Mouse (Mus musculus): ENCODE measurements around the gene Slc39a10. TPM values are rescaled to one million over a fixed set of nuclear protein-coding genes. Genes with fewer than 3 reads are reported as not detected.

Gene Slc39a10
- polyA plus RNA-seq, 2 experiments, result 35.6 to 53.7 TPM

- TF ChIP-seq POLR2A (IDR thresholded peaks at IDR 0.05; ENCODE audit: borderline replicate concordance, extremely low read depth, insufficient read depth, insufficient read length), result no peak
- Histone ChIP-seq H3K4me2 (replicated peaks; ENCODE audit: low read depth, low read length, severe bottlenecking) (no peak overlapping the region), H3K9me3 (ENCODE audit: control insufficient read depth, low read length) (no peaks in the 10 kb centered on the region), H3K27me3 (ENCODE audit: control insufficient read depth, insufficient read depth, low read length) (no peaks in the 10 kb centered on the region), H3K27ac (replicated peaks; ENCODE audit: low read depth, low read length) (no peak overlapping the region), H3K4me3 (replicated peaks; ENCODE audit: low read length) (no peak overlapping the region), H3K9ac (ENCODE audit: low read depth, low read length, severe bottlenecking) (no peak overlapping the region), H3K4me1 (ENCODE audit: control insufficient read depth, insufficient read depth, low read length) (peaks cover 18% of the 10 kb centered on the region), H3K36me3 (ENCODE audit: control insufficient read depth, insufficient read depth, low read length) (no peaks in the 10 kb centered on the region)
- ATAC-seq (ENCODE audit: low FRiP score, low read depth) (peak; percentile 23; the same call in 1 of the 2 replicates), DNase-seq (ENCODE audit: low spot score) (no peak)
- 14% methylated on average over 2 of the region's 2 CpGs for WGBS
These were observed 4.3 kb downstream of the Slc39a10 start for GRCm38 (mm10) chr1:46888324-46888723.

- no peaks in the 10 kb centered on the region for H3K9me3 ChIP-seq (ENCODE audit: control insufficient read depth, low read length)
- no peak overlapping the region for H3K9ac ChIP-seq (ENCODE audit: low read depth, low read length, severe bottlenecking)
- ATAC-seq (ENCODE audit: low FRiP score, low read depth), result peak; percentile 37; the same call in 1 of the 2 replicates
- H3K27me3 ChIP-seq (ENCODE audit: control insufficient read depth, insufficient read depth, low read length), result no peaks in the 10 kb centered on the region
- no peak overlapping the region for H3K4me3 ChIP-seq (replicated peaks; ENCODE audit: low read length)
- peaks cover 18% of the 10 kb centered on the region for H3K4me1 ChIP-seq (ENCODE audit: control insufficient read depth, insufficient read depth, low read length)
- H3K27ac ChIP-seq (replicated peaks; ENCODE audit: low read depth, low read length), result peak overlapping the region; percentile 33; the same call in 1 of the 2 replicates
- no peaks in the 10 kb centered on the region for H3K36me3 ChIP-seq (ENCODE audit: control insufficient read depth, insufficient read depth, low read length)
- no peak for TF ChIP-seq POLR2A (IDR thresholded peaks at IDR 0.05; ENCODE audit: borderline replicate concordance, extremely low read depth, insufficient read depth, insufficient read length)
- no peak overlapping the region for H3K4me2 ChIP-seq (replicated peaks; ENCODE audit: low read depth, low read length, severe bottlenecking)
- WGBS, result 15% methylated on average over 6 of the region's 6 CpGs
- peak; percentile 38 for DNase-seq (ENCODE audit: low spot score)
These were observed 4.7 kb downstream of the Slc39a10 start for GRCm38 (mm10) chr1:46887908-46888307.

- no peak for TF ChIP-seq POLR2A (IDR thresholded peaks at IDR 0.05; ENCODE audit: borderline replicate concordance, extremely low read depth, insufficient read depth, insufficient read length)
- no peak for DNase-seq (ENCODE audit: low spot score)
- no peaks in the 10 kb centered on the region for H3K36me3 ChIP-seq (ENCODE audit: control insufficient read depth, insufficient read depth, low read length)
- no peak overlapping the region for H3K9ac ChIP-seq (ENCODE audit: low read depth, low read length, severe bottlenecking)
- 21% methylated on average over 9 of the region's 9 CpGs for WGBS
- H3K4me2 ChIP-seq (replicated peaks; ENCODE audit: low read depth, low read length, severe bottlenecking), result no peak overlapping the region
- H3K27me3 ChIP-seq (ENCODE audit: control insufficient read depth, insufficient read depth, low read length), result no peaks in the 10 kb centered on the region
- H3K9me3 ChIP-seq (ENCODE audit: control insufficient read depth, low read length), result no peaks in the 10 kb centered on the region
- no peak overlapping the region for H3K4me3 ChIP-seq (replicated peaks; ENCODE audit: low read length)
- H3K4me1 ChIP-seq (ENCODE audit: control insufficient read depth, insufficient read depth, low read length), result peaks cover 18% of the 10 kb centered on the region
- H3K27ac ChIP-seq (replicated peaks; ENCODE audit: low read depth, low read length), result 0 out of 2 replicates have a peak overlapping the region, but pooled peaks have one; percentile 5
- no peak for ATAC-seq (ENCODE audit: low FRiP score, low read depth)
These were observed 6.6 kb downstream of the Slc39a10 start for GRCm38 (mm10) chr1:46886091-46886490.

GRCm38 (mm10) chr1:46885231-46885630 lies 7.4 kb downstream of the Slc39a10 start:
- DNase-seq (ENCODE audit: low spot score) (no peak), ATAC-seq (ENCODE audit: low FRiP score, low read depth) (no peak)
- Histone ChIP-seq H3K4me1 (ENCODE audit: control insufficient read depth, insufficient read depth, low read length) (peaks cover 18% of the 10 kb centered on the region), H3K36me3 (ENCODE audit: control insufficient read depth, insufficient read depth, low read length) (no peaks in the 10 kb centered on the region), H3K4me2 (replicated peaks; ENCODE audit: low read depth, low read length, severe bottlenecking) (no peak overlapping the region), H3K9me3 (ENCODE audit: control insufficient read depth, low read length) (no peaks in the 10 kb centered on the region), H3K27ac (replicated peaks; ENCODE audit: low read depth, low read length) (no peak overlapping the region), H3K9ac (ENCODE audit: low read depth, low read length, severe bottlenecking) (no peak overlapping the region), H3K27me3 (ENCODE audit: control insufficient read depth, insufficient read depth, low read length) (no peaks in the 10 kb centered on the region), H3K4me3 (replicated peaks; ENCODE audit: low read length) (no peak overlapping the region)
- no peak for TF ChIP-seq POLR2A (IDR thresholded peaks at IDR 0.05; ENCODE audit: borderline replicate concordance, extremely low read depth, insufficient read depth, insufficient read length)
- 4% methylated on average over 3 of the region's 3 CpGs for WGBS

GRCm38 (mm10) chr1:46879951-46880350 lies 12.7 kb downstream of the Slc39a10 start:
- H3K9me3 ChIP-seq (ENCODE audit: control insufficient read depth, low read length), result no peaks in the 10 kb centered on the region
- no peaks in the 10 kb centered on the region for H3K27me3 ChIP-seq (ENCODE audit: control insufficient read depth, insufficient read depth, low read length)
- H3K4me3 ChIP-seq (replicated peaks; ENCODE audit: low read length), result no peak overlapping the region
- no peaks in the 10 kb centered on the region for H3K36me3 ChIP-seq (ENCODE audit: control insufficient read depth, insufficient read depth, low read length)
- H3K4me1 ChIP-seq (ENCODE audit: control insufficient read depth, insufficient read depth, low read length), result no peaks in the 10 kb centered on the region
- ATAC-seq (ENCODE audit: low FRiP score, low read depth), result no peak
- H3K27ac ChIP-seq (replicated peaks; ENCODE audit: low read depth, low read length), result no peak overlapping the region
- H3K4me2 ChIP-seq (replicated peaks; ENCODE audit: low read depth, low read length, severe bottlenecking), result no peak overlapping the region
- no peak overlapping the region for H3K9ac ChIP-seq (ENCODE audit: low read depth, low read length, severe bottlenecking)
- no peak for DNase-seq (ENCODE audit: low spot score)
- TF ChIP-seq POLR2A (IDR thresholded peaks at IDR 0.05; ENCODE audit: borderline replicate concordance, extremely low read depth, insufficient read depth, insufficient read length), result no peak

- no peak overlapping the region for H3K4me3 ChIP-seq (replicated peaks; ENCODE audit: low read length)
- H3K4me2 ChIP-seq (replicated peaks; ENCODE audit: low read depth, low read length, severe bottlenecking), result no peak overlapping the region
- H3K27me3 ChIP-seq (ENCODE audit: control insufficient read depth, insufficient read depth, low read length), result no peaks in the 10 kb centered on the region
- no peak overlapping the region for H3K9ac ChIP-seq (ENCODE audit: low read depth, low read length, severe bottlenecking)
- ATAC-seq (ENCODE audit: low FRiP score, low read depth) (no peak), DNase-seq (ENCODE audit: low spot score) (no peak)
- no peak overlapping the region for H3K27ac ChIP-seq (replicated peaks; ENCODE audit: low read depth, low read length)
- H3K4me1 ChIP-seq (ENCODE audit: control insufficient read depth, insufficient read depth, low read length), result no peaks in the 10 kb centered on the region
- H3K36me3 ChIP-seq (ENCODE audit: control insufficient read depth, insufficient read depth, low read length), result no peaks in the 10 kb centered on the region
- H3K9me3 ChIP-seq (ENCODE audit: control insufficient read depth, low read length), result no peaks in the 10 kb centered on the region
- 63% methylated on average over 3 of the region's 3 CpGs for WGBS
- no peak for TF ChIP-seq POLR2A (IDR thresholded peaks at IDR 0.05; ENCODE audit: borderline replicate concordance, extremely low read depth, insufficient read depth, insufficient read length)
These were observed 18.9 kb downstream of the Slc39a10 start for GRCm38 (mm10) chr1:46873770-46874169.

Measured in limb, embryonic 14.5 days (tissue).